Mouse (Mus musculus) embryo, embryonic 10.5 days (tissue): Measurements from ENCODE around the gene Acvrl1.

ENCODE experiments used
- DNase-seq: peaks from one replicate; pipeline ENCODE4 v3.0.0-alpha.2; 2015; ENCODE audit warnings: low spot score

Gene Acvrl1

DNA sequence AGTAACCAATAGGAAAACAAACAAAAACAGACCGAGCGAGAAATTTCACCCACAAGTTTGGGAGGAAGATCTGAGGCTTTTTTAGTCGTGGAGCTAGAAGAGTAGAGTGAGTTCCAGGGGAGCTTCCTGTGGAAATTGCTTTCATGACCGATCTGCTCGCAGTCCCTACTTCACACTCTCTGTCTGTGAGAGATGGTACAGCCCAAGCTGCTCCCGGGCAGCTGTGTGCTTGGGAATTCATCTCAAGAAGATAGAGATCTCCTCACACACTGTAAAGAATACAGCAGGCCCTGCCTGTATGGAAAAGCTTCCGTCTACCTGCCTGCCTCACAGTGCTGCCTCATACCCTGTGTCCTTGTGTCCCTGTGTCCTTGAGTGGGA lies 63.9 kb downstream of the Acvrl1 start:
- no peak for DNase-seq

DNA sequence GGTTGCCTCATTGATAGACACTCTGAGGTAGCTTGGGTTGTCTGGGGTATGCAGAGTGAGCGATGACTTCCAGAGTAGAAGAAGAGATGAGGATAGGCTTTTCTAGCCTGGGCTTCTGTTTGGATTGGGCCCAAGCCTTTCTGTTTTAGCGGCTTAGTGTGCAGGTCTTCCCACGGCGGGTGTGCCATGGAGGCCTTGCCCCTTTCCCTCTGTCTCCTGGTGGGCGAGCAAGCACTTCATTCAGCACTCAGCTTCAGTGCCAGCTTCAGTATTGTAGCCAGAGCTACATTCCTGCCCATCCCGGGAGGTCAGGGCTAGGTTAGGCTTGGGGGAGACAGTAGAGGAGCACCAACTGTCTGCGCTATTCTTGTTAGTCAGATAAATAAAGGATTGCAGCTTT lies 64.3 kb downstream of the Acvrl1 start:
- no peak for DNase-seq

GRCm38 (mm10) chr15:101193971-101194370 lies 65.6 kb downstream of the Acvrl1 start:
- no peak for DNase-seq
